Mouse (Mus musculus): ENCODE results near the gene Slc27a2. TPM values are rescaled to one million over a fixed set of nuclear protein-coding genes. Genes with fewer than 3 reads are reported as not detected.

Slc27a2 gene
- polyA plus RNA-seq, 1 experiment from 2014 or later, result 3.7 TPM

- no peak overlapping the region for H3K9ac ChIP-seq (ENCODE audit: low read length)
- WGBS, result 85% methylated on average over 4 of the region's 4 CpGs
- H3K4me3 ChIP-seq (ENCODE audit: low read depth, low read length), result no peak overlapping the region
- no peak overlapping the region for H3K4me2 ChIP-seq (ENCODE audit: low read length)
- ATAC-seq, result no peak
- no peak for DNase-seq (ENCODE audit: low spot score)
- H3K9me3 ChIP-seq (replicated peaks; ENCODE audit: control insufficient read depth, low read length), result no peaks in the 10 kb centered on the region
- no peak overlapping the region for H3K27ac ChIP-seq (ENCODE audit: low read depth, low read length)
- H3K27me3 ChIP-seq (replicated peaks; ENCODE audit: control insufficient read depth, insufficient read depth, low read length), result no peaks in the 10 kb centered on the region
- H3K36me3 ChIP-seq (ENCODE audit: control insufficient read depth, insufficient read depth, low read length), result no peaks in the 10 kb centered on the region
- H3K4me1 ChIP-seq (ENCODE audit: control insufficient read depth, insufficient read depth, low read length), result no peaks in the 10 kb centered on the region
Observed at GRCm38 (mm10) chr2:126572747-126573146, 20.5 kb downstream of the Slc27a2 start.

- ATAC-seq (no peak), DNase-seq (ENCODE audit: low spot score) (no peak)
- 82% methylated on average over 11 of the region's 11 CpGs for WGBS
- Histone ChIP-seq H3K27ac (ENCODE audit: low read depth, low read length) (no peak overlapping the region), H3K4me3 (ENCODE audit: low read depth, low read length) (no peak overlapping the region), H3K4me2 (ENCODE audit: low read length) (no peak overlapping the region), H3K9ac (ENCODE audit: low read length) (no peak overlapping the region), H3K36me3 (ENCODE audit: control insufficient read depth, insufficient read depth, low read length) (no peaks in the 10 kb centered on the region), H3K27me3 (replicated peaks; ENCODE audit: control insufficient read depth, insufficient read depth, low read length) (no peaks in the 10 kb centered on the region), H3K9me3 (replicated peaks; ENCODE audit: control insufficient read depth, low read length) (no peaks in the 10 kb centered on the region), H3K4me1 (ENCODE audit: control insufficient read depth, insufficient read depth, low read length) (no peaks in the 10 kb centered on the region)
Observed at GRCm38 (mm10) chr2:126575391-126576176, 23.4 kb downstream of the Slc27a2 start.

- Histone ChIP-seq H3K9ac (ENCODE audit: low read length) (no peak overlapping the region), H3K4me2 (ENCODE audit: low read length) (no peak overlapping the region), H3K9me3 (replicated peaks; ENCODE audit: control insufficient read depth, low read length) (no peaks in the 10 kb centered on the region), H3K36me3 (ENCODE audit: control insufficient read depth, insufficient read depth, low read length) (no peaks in the 10 kb centered on the region), H3K4me1 (ENCODE audit: control insufficient read depth, insufficient read depth, low read length) (no peaks in the 10 kb centered on the region), H3K27me3 (replicated peaks; ENCODE audit: control insufficient read depth, insufficient read depth, low read length) (no peaks in the 10 kb centered on the region), H3K4me3 (ENCODE audit: low read depth, low read length) (no peak overlapping the region), H3K27ac (ENCODE audit: low read depth, low read length) (no peak overlapping the region)
- DNase-seq (ENCODE audit: low spot score) (no peak), ATAC-seq (no peak)
- 89% methylated on average over 5 of the region's 5 CpGs for WGBS
Observed at GRCm38 (mm10) chr2:126577362-126577761, 25.2 kb downstream of the Slc27a2 start.

- Histone ChIP-seq H3K27me3 (replicated peaks; ENCODE audit: control insufficient read depth, insufficient read depth, low read length) (no peaks in the 10 kb centered on the region), H3K9ac (ENCODE audit: low read length) (no peak overlapping the region), H3K4me2 (ENCODE audit: low read length) (no peak overlapping the region), H3K36me3 (ENCODE audit: control insufficient read depth, insufficient read depth, low read length) (no peaks in the 10 kb centered on the region), H3K4me3 (ENCODE audit: low read depth, low read length) (no peak overlapping the region), H3K9me3 (replicated peaks; ENCODE audit: control insufficient read depth, low read length) (no peaks in the 10 kb centered on the region), H3K27ac (ENCODE audit: low read depth, low read length) (no peak overlapping the region), H3K4me1 (ENCODE audit: control insufficient read depth, insufficient read depth, low read length) (no peaks in the 10 kb centered on the region)
- DNase-seq (ENCODE audit: low spot score) (no peak), ATAC-seq (no peak)
- WGBS, result 100% methylated on average over 1 of the region's 1 CpGs
Observed at GRCm38 (mm10) chr2:126579282-126579681, 27.1 kb downstream of the Slc27a2 start.

GRCm38 (mm10) chr2:126583960-126584359 is 31.8 kb downstream of the Slc27a2 start:
- ATAC-seq, result no peak
- no peaks in the 10 kb centered on the region for H3K36me3 ChIP-seq (ENCODE audit: control insufficient read depth, insufficient read depth, low read length)
- no peak overlapping the region for H3K4me3 ChIP-seq (ENCODE audit: low read depth, low read length)
- no peak for DNase-seq (ENCODE audit: low spot score)
- no peaks in the 10 kb centered on the region for H3K4me1 ChIP-seq (ENCODE audit: control insufficient read depth, insufficient read depth, low read length)
- no peaks in the 10 kb centered on the region for H3K27me3 ChIP-seq (replicated peaks; ENCODE audit: control insufficient read depth, insufficient read depth, low read length)
- H3K9ac ChIP-seq (ENCODE audit: low read length), result no peak overlapping the region
- no peak overlapping the region for H3K27ac ChIP-seq (ENCODE audit: low read depth, low read length)
- no peak overlapping the region for H3K4me2 ChIP-seq (ENCODE audit: low read length)
- H3K9me3 ChIP-seq (replicated peaks; ENCODE audit: control insufficient read depth, low read length), result no peaks in the 10 kb centered on the region
- 83% methylated on average over 6 of the region's 6 CpGs for WGBS

- no peak overlapping the region for H3K4me2 ChIP-seq (ENCODE audit: low read length)
- WGBS, result 84% methylated on average over 8 of the region's 8 CpGs
Observed at GRCm38 (mm10) chr2:126584621-126585369, 32.6 kb downstream of the Slc27a2 start.

GRCm38 (mm10) chr2:126587468-126587867 is 35.3 kb downstream of the Slc27a2 start:
- DNase-seq (ENCODE audit: low spot score) (no peak), ATAC-seq (no peak)
- H3K4me1 ChIP-seq (ENCODE audit: control insufficient read depth, insufficient read depth, low read length), result no peaks in the 10 kb centered on the region
- no peaks in the 10 kb centered on the region for H3K27me3 ChIP-seq (replicated peaks; ENCODE audit: control insufficient read depth, insufficient read depth, low read length)
- H3K4me3 ChIP-seq (ENCODE audit: low read depth, low read length), result no peak overlapping the region
- H3K4me2 ChIP-seq (ENCODE audit: low read length), result no peak overlapping the region
- H3K36me3 ChIP-seq (ENCODE audit: control insufficient read depth, insufficient read depth, low read length), result no peaks in the 10 kb centered on the region
- WGBS, result 93% methylated on average over 3 of the region's 3 CpGs
- H3K9ac ChIP-seq (ENCODE audit: low read length), result no peak overlapping the region
- no peak overlapping the region for H3K27ac ChIP-seq (ENCODE audit: low read depth, low read length)
- no peaks in the 10 kb centered on the region for H3K9me3 ChIP-seq (replicated peaks; ENCODE audit: control insufficient read depth, low read length)

More at GRCm38 (mm10) chr2:126584621-126585369, 32.6 kb downstream of the Slc27a2 start:
- no peaks in the 10 kb centered on the region for H3K9me3 ChIP-seq (replicated peaks; ENCODE audit: control insufficient read depth, low read length)
- no peaks in the 10 kb centered on the region for H3K4me1 ChIP-seq (ENCODE audit: control insufficient read depth, insufficient read depth, low read length)
- DNase-seq (ENCODE audit: low spot score), result no peak
- no peaks in the 10 kb centered on the region for H3K36me3 ChIP-seq (ENCODE audit: control insufficient read depth, insufficient read depth, low read length)
- H3K9ac ChIP-seq (ENCODE audit: low read length), result no peak overlapping the region
- no peak overlapping the region for H3K4me3 ChIP-seq (ENCODE audit: low read depth, low read length)
- no peaks in the 10 kb centered on the region for H3K27me3 ChIP-seq (replicated peaks; ENCODE audit: control insufficient read depth, insufficient read depth, low read length)
- no peak for ATAC-seq
- H3K27ac ChIP-seq (ENCODE audit: low read depth, low read length), result no peak overlapping the region

- Histone ChIP-seq H3K4me1 (ENCODE audit: control insufficient read depth, insufficient read depth, low read length) (no peaks in the 10 kb centered on the region), H3K4me3 (ENCODE audit: low read depth, low read length) (no peak overlapping the region), H3K9ac (ENCODE audit: low read length) (no peak overlapping the region), H3K9me3 (replicated peaks; ENCODE audit: control insufficient read depth, low read length) (no peaks in the 10 kb centered on the region), H3K27me3 (replicated peaks; ENCODE audit: control insufficient read depth, insufficient read depth, low read length) (no peaks in the 10 kb centered on the region), H3K4me2 (ENCODE audit: low read length) (no peak overlapping the region), H3K36me3 (ENCODE audit: control insufficient read depth, insufficient read depth, low read length) (no peaks in the 10 kb centered on the region), H3K27ac (ENCODE audit: low read depth, low read length) (no peak overlapping the region)
- 91% methylated on average over 4 of the region's 4 CpGs for WGBS
- ATAC-seq (no peak), DNase-seq (ENCODE audit: low spot score) (no peak)
Observed at GRCm38 (mm10) chr2:126591304-126591703, 39.1 kb downstream of the Slc27a2 start.

Measured in forebrain, embryonic 14.5 days (tissue).